Mouse (Mus musculus) megakaryocyte, embryonic 14.5 days (primary cell): ENCODE results near the gene Wfdc16.

Source experiments
- FLI1 ChIP-seq: IDR thresholded peaks from 2 replicates; pipeline ENCODE4 v1.6.1; 2012; ENCODE audit warnings: low read length, inconsistent platforms, mixed read lengths
- GATA1 ChIP-seq: IDR thresholded peaks from 3 replicates; pipeline ENCODE4 v1.6.1; 2012; ENCODE audit warnings: mixed read lengths, low read length, inconsistent platforms, borderline replicate concordance

- no peak for TF ChIP-seq GATA1
- no peak for TF ChIP-seq FLI1
Observed at GRCm38 (mm10) chr2:164593494-164593893, 45.1 kb downstream of the Wfdc16 start, which contains the start of gene Eppin.
